Mouse (Mus musculus): ENCODE measurements around the gene Flot1. TPM values are rescaled to one million over a fixed set of nuclear protein-coding genes. Genes with fewer than 3 reads are reported as not detected.

Gene Flot1
- polyA plus RNA-seq (2015; fragmentation: Nextera tagmentation; extraction: Ambion mirVana), result 45.3 and 46.0 TPM in 2 replicates

GRCm38 (mm10) chr17:35822964-35823937, at the start of gene Flot1:
Flot1 (plus strand) TSS chr17:35823230.
- Histone ChIP-seq H3K9me3 (no peaks in the 10 kb centered on the region), H3K36me3 (peaks cover 6% of the 10 kb centered on the region; the same call in 1 of the 2 replicates), H3K27me3 (replicated peaks) (no peaks in the 10 kb centered on the region), H3K4me1 (peaks cover 10% of the 10 kb centered on the region), H3K4me3 (replicated peaks) (peak within 1 kb of the TSS; percentile 71), H3K9ac (peak within 1 kb of the TSS; percentile 65), H3K4me2 (peak within 1 kb of the TSS; percentile 89), H3K27ac (peak within 1 kb of the TSS; percentile 91)
- under 1% methylated on average over 47 of the region's 47 CpGs for WGBS
- ATAC-seq (ENCODE audit: insufficient read depth, low FRiP score, low read depth), result peak; percentile 84

- WGBS, result 19% methylated on average over 13 of the region's 13 CpGs
- H3K4me3 ChIP-seq (replicated peaks), result no peak overlapping the region
- peak overlapping the region; percentile 79 for H3K27ac ChIP-seq
- peak; percentile 36; the same call in 1 of the 2 replicates for ATAC-seq (ENCODE audit: insufficient read depth, low FRiP score, low read depth)
- no peak overlapping the region for H3K9ac ChIP-seq
- H3K9me3 ChIP-seq, result no peaks in the 10 kb centered on the region
- peak overlapping the region; percentile 10; the same call in 1 of the 2 replicates for H3K4me2 ChIP-seq
- H3K4me1 ChIP-seq, result peaks cover 25% of the 10 kb centered on the region
- no peaks in the 10 kb centered on the region for H3K36me3 ChIP-seq
- H3K27me3 ChIP-seq (replicated peaks), result no peaks in the 10 kb centered on the region
These were observed 46.0 kb upstream of the Flot1 start for GRCm38 (mm10) chr17:35776811-35777609.

- WGBS, result 40% methylated on average over 6 of the region's 6 CpGs
- no peak for ATAC-seq (ENCODE audit: insufficient read depth, low FRiP score, low read depth)
These were observed 44.1 kb upstream of the Flot1 start for GRCm38 (mm10) chr17:35778965-35779364.

GRCm38 (mm10) chr17:35779466-35780205, 43.4 kb upstream of the Flot1 start:
- peak overlapping the region; percentile 55 for H3K27ac ChIP-seq
- no peaks in the 10 kb centered on the region for H3K27me3 ChIP-seq (replicated peaks)
- no peaks in the 10 kb centered on the region for H3K36me3 ChIP-seq
- H3K4me3 ChIP-seq (replicated peaks), result no peak overlapping the region
- no peaks in the 10 kb centered on the region for H3K9me3 ChIP-seq
- H3K9ac ChIP-seq, result no peak overlapping the region
- peaks cover 25% of the 10 kb centered on the region for H3K4me1 ChIP-seq
- 46% methylated on average over 10 of the region's 10 CpGs for WGBS
- no peak for ATAC-seq (ENCODE audit: insufficient read depth, low FRiP score, low read depth)
- H3K4me2 ChIP-seq, result no peak overlapping the region

More at GRCm38 (mm10) chr17:35778965-35779364, 44.1 kb upstream of the Flot1 start:
- Histone ChIP-seq H3K4me3 (replicated peaks) (no peak overlapping the region), H3K27ac (peak overlapping the region; percentile 55), H3K4me1 (peaks cover 25% of the 10 kb centered on the region), H3K36me3 (no peaks in the 10 kb centered on the region), H3K4me2 (no peak overlapping the region), H3K9me3 (no peaks in the 10 kb centered on the region), H3K9ac (no peak overlapping the region), H3K27me3 (replicated peaks) (no peaks in the 10 kb centered on the region)

- Histone ChIP-seq H3K4me3 (replicated peaks) (no peak overlapping the region), H3K9ac (no peak overlapping the region), H3K9me3 (no peaks in the 10 kb centered on the region), H3K27ac (no peak overlapping the region), H3K4me2 (no peak overlapping the region), H3K27me3 (replicated peaks) (no peaks in the 10 kb centered on the region), H3K4me1 (peaks cover 25% of the 10 kb centered on the region), H3K36me3 (no peaks in the 10 kb centered on the region)
- 83% methylated on average over 7 of the region's 7 CpGs for WGBS
- ATAC-seq (ENCODE audit: insufficient read depth, low FRiP score, low read depth), result no peak
These were observed 42.7 kb upstream of the Flot1 start for GRCm38 (mm10) chr17:35780362-35780761.

- WGBS, result 76% methylated on average over 2 of the region's 2 CpGs
- Histone ChIP-seq H3K9me3 (no peaks in the 10 kb centered on the region), H3K9ac (no peak overlapping the region)
These were observed 40.6 kb upstream of the Flot1 start for GRCm38 (mm10) chr17:35782398-35782797.

GRCm38 (mm10) chr17:35782924-35783323, 40.1 kb upstream of the Flot1 start:
- H3K4me1 ChIP-seq, result peaks cover 9% of the 10 kb centered on the region; the same call in 1 of the 2 replicates
- no peaks in the 10 kb centered on the region for H3K9me3 ChIP-seq
- H3K4me2 ChIP-seq, result no peak overlapping the region
- no peaks in the 10 kb centered on the region for H3K36me3 ChIP-seq
- no peak overlapping the region for H3K27ac ChIP-seq
- 74% methylated on average over 5 of the region's 5 CpGs for WGBS
- no peak overlapping the region for H3K4me3 ChIP-seq (replicated peaks)
- no peak overlapping the region for H3K9ac ChIP-seq
- no peak for ATAC-seq (ENCODE audit: insufficient read depth, low FRiP score, low read depth)
- no peaks in the 10 kb centered on the region for H3K27me3 ChIP-seq (replicated peaks)

More at GRCm38 (mm10) chr17:35782398-35782797, 40.6 kb upstream of the Flot1 start:
- no peak overlapping the region for H3K27ac ChIP-seq
- no peak overlapping the region for H3K4me2 ChIP-seq
- no peak overlapping the region for H3K4me3 ChIP-seq (replicated peaks)
- no peak for ATAC-seq (ENCODE audit: insufficient read depth, low FRiP score, low read depth)
- peaks cover 13% of the 10 kb centered on the region for H3K4me1 ChIP-seq
- H3K36me3 ChIP-seq, result no peaks in the 10 kb centered on the region
- H3K27me3 ChIP-seq (replicated peaks), result no peaks in the 10 kb centered on the region

GRCm38 (mm10) chr17:35783944-35784343, 39.1 kb upstream of the Flot1 start:
- no peak for ATAC-seq (ENCODE audit: insufficient read depth, low FRiP score, low read depth)
- 70% methylated on average over 6 of the region's 6 CpGs for WGBS
- H3K4me2 ChIP-seq, result no peak overlapping the region
- no peaks in the 10 kb centered on the region for H3K27me3 ChIP-seq (replicated peaks)
- H3K9ac ChIP-seq, result no peak overlapping the region
- H3K4me3 ChIP-seq (replicated peaks), result no peak overlapping the region
- H3K9me3 ChIP-seq, result no peaks in the 10 kb centered on the region
- H3K4me1 ChIP-seq, result peaks cover 8% of the 10 kb centered on the region; the same call in 1 of the 2 replicates
- H3K27ac ChIP-seq, result no peak overlapping the region
- no peaks in the 10 kb centered on the region for H3K36me3 ChIP-seq

- Histone ChIP-seq H3K27me3 (replicated peaks) (no peaks in the 10 kb centered on the region), H3K4me2 (no peak overlapping the region), H3K4me3 (replicated peaks) (no peak overlapping the region), H3K36me3 (no peaks in the 10 kb centered on the region), H3K27ac (no peak overlapping the region), H3K9me3 (no peaks in the 10 kb centered on the region), H3K4me1 (no peaks in the 10 kb centered on the region; the same call in 1 of the 2 replicates), H3K9ac (no peak overlapping the region)
- ATAC-seq (ENCODE audit: insufficient read depth, low FRiP score, low read depth), result no peak
- 76% methylated on average over 4 of the region's 4 CpGs for WGBS
These were observed 37.9 kb upstream of the Flot1 start for GRCm38 (mm10) chr17:35785140-35785539.

- H3K36me3 ChIP-seq, result no peaks in the 10 kb centered on the region
- no peaks in the 10 kb centered on the region for H3K9me3 ChIP-seq
- no peak overlapping the region for H3K4me2 ChIP-seq
- no peaks in the 10 kb centered on the region; the same call in 1 of the 2 replicates for H3K4me1 ChIP-seq
- no peak overlapping the region for H3K27ac ChIP-seq
- no peak overlapping the region for H3K4me3 ChIP-seq (replicated peaks)
- no peaks in the 10 kb centered on the region for H3K27me3 ChIP-seq (replicated peaks)
- H3K9ac ChIP-seq, result no peak overlapping the region
- ATAC-seq (ENCODE audit: insufficient read depth, low FRiP score, low read depth), result no peak
These were observed 35.5 kb upstream of the Flot1 start for GRCm38 (mm10) chr17:35787493-35787892.

GRCm38 (mm10) chr17:35788025-35788424, 35.0 kb upstream of the Flot1 start:
- ATAC-seq (ENCODE audit: insufficient read depth, low FRiP score, low read depth), result no peak
- Histone ChIP-seq H3K4me3 (replicated peaks) (no peak overlapping the region), H3K9ac (no peak overlapping the region), H3K27ac (no peak overlapping the region), H3K36me3 (no peaks in the 10 kb centered on the region), H3K27me3 (replicated peaks) (no peaks in the 10 kb centered on the region), H3K4me1 (no peaks in the 10 kb centered on the region), H3K4me2 (no peak overlapping the region), H3K9me3 (no peaks in the 10 kb centered on the region)
- 69% methylated on average over 3 of the region's 3 CpGs for WGBS

Measured in stomach, embryonic 15.5 days (tissue).